Mouse (Mus musculus): ENCODE results near the gene Stk38.

DNA sequence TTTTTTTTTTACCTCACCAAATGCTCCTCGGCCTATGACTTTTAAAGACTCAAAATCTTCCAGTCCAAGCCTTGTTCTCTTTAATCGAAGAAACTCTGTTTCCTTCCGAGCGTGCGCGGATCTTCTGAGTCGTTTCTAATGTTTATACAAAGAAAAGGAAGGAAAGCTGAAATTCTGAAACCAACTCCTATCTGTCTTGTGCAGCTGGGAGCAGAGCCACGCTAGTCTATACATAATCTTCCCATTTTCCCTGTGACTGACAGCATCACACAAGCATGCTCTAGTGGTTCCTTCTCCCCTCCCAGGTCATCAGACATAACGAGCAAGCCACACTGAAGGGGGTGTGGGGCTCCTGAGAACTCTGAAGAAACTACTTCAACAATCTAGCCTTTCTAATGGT is 16.5 kb downstream of the Stk38 start:
- no peak for TF ChIP-seq POLR2A (IDR thresholded peaks at IDR 0.05; ENCODE audit: extremely low read depth, insufficient read depth, low read length)
- no peak for TF ChIP-seq CTCF (IDR thresholded peaks at IDR 0.05; ENCODE audit: extremely low read depth, insufficient read depth, low read length)
